Mouse (Mus musculus) adrenal gland, postnatal 10 days (tissue): ENCODE measurements around the gene Psma2. TPM values are rescaled to one million over a fixed set of nuclear protein-coding genes. Genes with fewer than 3 reads are reported as not detected.

Source experiments
- DNase-seq: peaks from one replicate; pipeline ENCODE4 v3.0.0; 2021; ENCODE audit warnings: mixed read lengths
- long read RNA-seq, 2 experiments: library from polyadenylated mRNA; stranded (forward); transcript quantifications; one replicate each; pipeline ENCODE4 v2.0.0; 2021
- total RNA-seq, 2 experiments: library from RNA; stranded (reverse); gene quantifications; 2 replicates each; pipeline ENCODE4 v1.2.3; 2021

Psma2 gene
- total RNA-seq = 10 to 100 TPM; 94.3 to 99.3 TPM
- long read RNA-seq, experiment 1, transcript Psma2-201 (8 exons, 2,911 nt) = major isoform, 271 of 277 reads
- long read RNA-seq, experiment 1, partial matches to known transcripts = 5 of 277 reads
- long read RNA-seq, experiment 1, other reads (novel, unspliced or antisense) = 1 of 277 reads
- long read RNA-seq, experiment 2, transcript Psma2-201 (8 exons, 2,911 nt) = major isoform, 154 of 162 reads
- long read RNA-seq, experiment 2, partial matches to known transcripts = 6 of 162 reads
- long read RNA-seq, experiment 2, other reads (novel, unspliced or antisense) = 2 of 162 reads

DNA sequence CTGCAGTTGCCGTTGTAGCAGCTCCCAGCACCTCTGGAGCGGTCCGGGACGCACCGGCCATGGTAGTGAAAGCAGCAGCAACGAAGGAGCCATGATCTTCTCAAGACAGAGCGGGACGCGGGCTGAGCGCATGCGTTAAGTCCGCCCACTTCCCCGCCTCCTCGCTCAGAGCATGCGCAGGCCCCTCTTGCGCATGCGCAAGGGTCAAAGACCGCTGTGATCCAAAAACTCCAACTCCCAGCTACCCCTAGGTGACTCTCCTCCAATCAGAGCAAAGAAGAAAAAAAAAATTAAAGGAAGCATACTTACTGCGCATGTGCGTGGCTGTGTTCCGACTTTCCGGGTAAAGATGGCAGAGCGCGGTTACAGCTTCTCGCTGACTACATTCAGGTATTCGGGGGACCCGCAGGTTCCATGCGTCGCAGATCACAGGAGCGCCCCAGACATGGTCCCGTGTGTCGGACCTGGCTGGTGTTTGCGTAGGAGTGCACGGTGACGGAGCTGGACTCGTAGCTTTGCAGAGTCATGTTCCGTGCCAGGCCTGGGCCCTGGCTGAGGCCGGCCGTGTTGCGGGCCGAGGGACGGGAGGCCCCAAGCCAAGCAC lies at the start of gene Psma2, which contains the start of gene Mrpl32:
Psma2 (plus strand) TSS at position 315 of the 604 bp plus-strand sequence.
Mrpl32 (minus strand) TSS at position 240 of the 604 bp plus-strand sequence.
- peak; percentile 97 for DNase-seq

DNA sequence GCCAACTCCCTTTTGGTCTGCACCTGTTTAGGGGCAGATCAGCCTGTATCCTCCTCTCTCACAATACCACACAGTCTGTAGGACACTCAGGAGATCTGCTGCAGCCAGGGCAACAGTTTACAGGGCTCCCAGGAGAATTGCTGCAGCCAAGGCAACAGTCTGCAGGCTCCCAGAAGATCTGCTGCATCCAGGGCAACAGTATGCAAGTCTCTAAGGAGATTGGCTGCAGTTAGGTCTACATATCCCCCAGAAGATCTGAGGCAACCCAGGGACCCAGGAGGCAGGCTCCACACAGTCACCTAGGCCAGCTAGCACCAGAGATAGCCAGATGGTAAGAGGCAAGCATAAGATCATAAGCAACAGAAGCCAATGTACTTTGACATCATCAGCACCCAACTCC lies 38.9 kb upstream of the Psma2 start:
- DNase-seq = no peak

DNA sequence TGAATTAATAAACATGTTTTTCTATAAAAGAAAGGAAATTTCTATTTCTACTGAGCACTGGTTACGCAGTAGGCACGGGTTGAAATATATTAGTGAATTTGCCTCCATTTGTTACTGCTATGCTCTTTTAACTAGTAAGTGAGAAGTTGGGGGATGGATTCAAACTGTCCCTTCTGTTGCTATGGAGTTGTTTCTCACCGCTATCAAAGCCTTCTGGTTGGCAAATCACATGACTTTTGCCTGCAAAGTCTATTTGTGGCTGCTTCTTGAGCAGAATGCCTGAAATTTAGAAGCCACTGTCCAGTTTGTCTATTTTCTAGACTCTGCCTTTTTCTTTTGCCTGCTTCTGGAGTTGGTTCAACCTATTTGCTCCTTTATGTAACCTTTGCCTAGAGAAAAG lies 32.6 kb upstream of the Psma2 start:
- no peak for DNase-seq

DNA sequence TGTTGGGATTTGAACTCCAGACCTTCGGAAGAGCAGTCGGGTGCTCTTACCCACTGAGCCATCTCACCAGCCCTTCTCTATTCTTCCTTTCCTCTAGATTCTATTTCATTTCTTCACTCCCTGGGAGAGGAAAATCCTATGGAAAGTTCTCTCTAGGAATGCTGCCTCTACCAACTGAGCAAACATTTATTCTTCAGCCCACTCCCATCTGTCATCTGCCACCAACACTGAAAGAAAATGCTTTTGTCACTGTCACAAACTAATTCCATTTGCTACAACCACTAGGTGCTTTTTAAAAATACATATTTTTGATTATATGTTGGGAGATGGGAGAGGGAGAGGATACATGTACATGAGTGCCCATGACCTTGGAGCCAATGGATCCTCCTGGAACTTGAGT lies 10.3 kb upstream of the Psma2 start:
- DNase-seq = no peak

DNA sequence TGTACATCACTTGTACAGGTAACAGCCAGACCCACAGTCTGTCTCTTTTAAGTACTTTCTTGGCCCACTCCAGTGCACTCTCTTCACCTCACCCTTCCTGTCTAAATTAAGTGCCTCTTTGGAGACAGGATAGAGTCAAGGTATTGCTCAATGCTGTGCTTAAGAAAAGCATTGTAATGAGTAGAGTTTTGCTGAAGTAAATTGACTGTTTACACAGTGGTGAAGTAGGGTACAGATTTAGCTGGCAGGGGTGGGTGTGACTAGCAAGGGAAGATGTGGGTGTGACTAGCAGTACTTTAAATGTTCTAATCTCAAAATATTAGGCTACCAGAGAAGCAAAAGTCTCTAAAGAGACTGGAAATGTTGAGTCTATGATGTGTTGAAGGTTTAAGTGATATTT lies 5.4 kb upstream of the Psma2 start:
- DNase-seq = no peak

DNA sequence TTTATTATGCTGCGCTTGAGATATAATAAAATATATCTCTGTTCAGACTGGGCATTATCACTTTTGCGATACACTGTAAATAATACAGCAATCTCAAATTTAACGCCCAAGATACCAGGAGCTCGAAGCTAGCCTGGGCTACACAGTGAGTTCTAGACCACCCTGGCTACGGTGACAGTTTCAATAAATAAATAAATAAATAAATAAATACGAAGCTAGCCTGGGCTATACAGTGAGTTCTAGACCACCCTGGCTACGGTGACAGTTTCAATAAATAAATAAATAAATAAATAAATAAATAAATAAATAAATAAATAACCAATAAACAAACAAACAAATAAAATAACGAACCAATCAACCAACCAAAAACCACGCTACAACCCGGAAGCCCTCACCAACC lies 577 bp upstream of the Psma2 start:
- no peak for DNase-seq

DNA sequence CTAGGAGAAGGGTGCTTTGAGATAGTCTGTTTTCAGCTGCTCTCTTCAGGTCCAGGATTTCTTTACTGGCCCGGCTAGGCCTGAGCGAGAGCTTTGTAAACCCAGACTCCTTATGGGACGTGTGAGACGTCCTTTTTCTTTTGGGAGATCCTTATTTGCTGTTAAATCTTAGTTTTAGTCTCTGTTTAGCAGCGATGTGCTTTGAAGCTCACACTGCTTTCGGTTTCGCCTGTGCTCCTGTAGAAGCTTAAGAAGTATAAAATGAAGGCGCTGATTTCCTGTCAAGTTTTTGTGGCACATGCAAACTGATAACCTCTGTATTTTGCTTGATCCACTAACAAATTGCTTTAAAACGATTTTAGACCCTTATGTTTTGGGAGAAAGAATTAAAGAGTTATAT lies 513 bp downstream of the Psma2 start:
- DNase-seq = no peak

DNA sequence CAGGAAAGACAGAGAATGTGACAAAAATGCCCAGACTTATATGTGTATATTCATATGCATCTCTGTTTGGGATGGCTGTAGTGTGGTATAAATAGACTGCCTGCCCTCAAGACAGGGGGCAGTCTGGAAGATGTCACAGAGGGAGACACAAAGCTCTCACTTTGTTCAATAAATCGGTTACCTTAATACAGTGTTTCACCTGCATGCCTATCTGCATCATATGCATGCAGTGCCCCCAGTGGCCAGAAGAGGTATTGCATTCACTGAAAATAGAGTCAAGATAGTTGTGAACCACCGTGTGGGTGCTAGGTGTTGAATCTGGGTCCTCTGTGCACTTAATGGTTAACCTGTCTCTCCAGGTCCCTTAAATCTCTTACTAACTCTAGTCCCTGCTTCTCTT lies 5.7 kb downstream of the Psma2 start:
- peak; percentile 80 for DNase-seq

DNA sequence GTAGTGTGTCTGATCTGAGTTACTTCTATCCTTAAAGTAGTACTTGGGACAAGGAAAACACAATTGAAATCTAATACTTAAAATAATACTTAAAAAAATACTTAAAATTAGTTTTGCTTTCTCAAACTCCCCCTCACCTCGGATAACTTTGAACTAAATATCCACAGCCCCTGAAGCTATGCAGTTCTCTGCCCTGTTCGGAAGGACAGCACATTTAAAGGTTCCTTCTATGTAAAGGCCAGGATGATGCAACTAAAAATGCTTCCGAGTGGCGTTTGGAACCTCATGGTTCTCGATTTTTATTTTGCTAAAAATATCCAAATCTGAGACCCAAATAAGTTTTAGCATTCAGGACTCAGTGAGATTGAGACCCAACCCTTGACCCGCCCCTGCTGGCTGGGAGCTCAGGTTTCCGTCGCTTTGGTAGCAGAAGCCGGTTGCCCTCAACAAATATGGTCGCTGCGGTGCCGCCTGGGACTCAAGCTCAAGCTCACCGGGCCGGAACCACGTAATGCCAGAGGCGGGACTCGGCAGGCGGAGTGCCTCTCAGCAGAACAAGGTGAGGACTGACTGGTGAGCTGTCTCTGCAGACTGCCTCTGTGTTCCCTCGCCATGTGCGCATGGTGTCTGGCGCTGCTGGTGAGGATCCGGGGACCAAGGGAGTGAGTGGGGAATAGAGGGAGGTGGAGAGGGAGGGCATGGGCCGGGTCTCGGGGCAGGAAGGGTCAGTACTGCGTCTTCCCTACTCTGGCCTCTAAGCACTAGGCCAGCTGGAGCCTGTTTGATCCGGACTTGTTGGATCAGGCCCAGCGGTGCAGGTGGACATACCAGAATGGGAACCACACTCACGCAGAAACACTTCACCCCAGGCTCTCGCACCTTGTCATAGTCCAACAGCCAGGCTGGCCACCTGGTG lies 16.9 kb downstream of the Psma2 start, which contains the start of gene AW209491:
AW209491 (plus strand) TSS at position 429 of the 916 bp plus-strand sequence.
- DNase-seq = peak; percentile 97

DNA sequence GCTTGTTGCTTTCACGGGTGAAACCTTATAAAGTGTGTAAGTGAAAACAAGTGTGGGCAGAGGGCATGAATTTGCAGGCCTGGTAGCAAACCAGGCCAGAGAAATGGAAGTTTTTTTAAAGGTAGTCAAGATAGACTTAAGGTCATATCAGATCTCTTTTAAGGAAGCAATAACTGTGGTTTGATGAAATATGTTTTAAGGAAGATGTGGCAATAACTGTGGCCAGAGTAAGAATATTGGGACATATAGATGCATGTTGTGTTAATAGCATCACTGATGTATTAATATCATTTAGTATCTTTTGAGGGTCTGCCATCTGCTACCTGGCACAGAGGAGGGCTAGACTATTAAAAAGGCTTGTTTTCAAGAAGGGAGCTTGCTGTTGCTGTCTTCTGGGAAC lies 27.0 kb downstream of the Psma2 start:
- no peak for DNase-seq

DNA sequence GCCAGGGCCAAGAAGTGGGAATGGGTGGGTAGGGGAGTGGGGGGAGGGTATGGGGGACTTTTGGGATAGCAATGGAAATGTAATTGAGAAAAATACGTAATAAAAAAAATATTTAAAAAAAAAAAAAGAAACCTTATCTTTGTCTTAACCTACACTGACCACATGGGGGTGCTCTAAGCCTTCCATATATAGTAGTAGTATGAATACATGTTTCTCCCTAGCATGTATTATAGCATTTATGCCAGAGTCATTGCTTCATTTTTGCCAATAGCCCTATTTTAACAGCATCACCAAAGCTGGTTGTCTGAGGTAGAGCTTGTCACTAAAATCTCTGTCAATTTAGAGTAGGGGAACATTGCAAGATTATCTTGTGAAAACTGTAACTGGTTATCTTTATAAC lies 36.3 kb downstream of the Psma2 start:
- DNase-seq = peak; percentile 30

DNA sequence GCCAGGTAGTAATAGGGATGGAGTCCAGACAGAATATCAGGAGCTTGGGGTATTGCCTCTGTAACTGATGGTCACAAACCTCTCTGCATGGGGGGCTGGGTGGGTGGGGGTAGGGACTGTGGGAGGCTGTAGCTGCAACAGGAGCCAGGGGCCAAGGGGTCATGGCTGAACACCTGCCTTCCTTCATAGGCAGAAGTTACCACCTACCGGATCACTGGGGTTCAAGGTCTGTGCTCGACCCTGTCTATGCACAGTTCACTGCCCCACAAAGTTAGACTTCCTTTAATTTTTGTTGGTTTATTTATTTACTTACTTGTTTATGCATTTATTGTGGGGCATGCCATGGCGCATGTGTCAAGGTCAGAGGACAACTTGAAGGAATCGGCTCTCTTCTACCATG lies 54.1 kb downstream of the Psma2 start:
- no peak for DNase-seq

DNA sequence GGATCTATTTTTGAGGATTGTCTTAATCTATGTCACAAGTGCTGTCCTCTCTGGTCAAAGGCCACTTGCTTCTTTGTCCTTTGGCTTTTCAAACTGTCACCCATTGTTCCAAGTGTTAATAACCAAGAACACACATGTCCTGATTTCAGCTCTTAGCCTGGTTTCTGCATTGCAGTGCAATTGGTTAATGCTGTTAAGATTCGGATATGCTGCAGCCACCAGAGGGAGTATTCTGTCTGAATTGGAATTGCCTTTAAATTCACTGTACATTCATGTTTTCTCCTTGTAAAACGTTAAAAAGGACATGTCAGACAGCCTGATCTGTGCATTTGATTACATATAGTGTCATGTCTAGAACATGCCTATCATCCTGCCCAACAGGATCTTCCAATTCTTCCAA lies 57.3 kb downstream of the Psma2 start:
- DNase-seq = peak; percentile 10

DNA sequence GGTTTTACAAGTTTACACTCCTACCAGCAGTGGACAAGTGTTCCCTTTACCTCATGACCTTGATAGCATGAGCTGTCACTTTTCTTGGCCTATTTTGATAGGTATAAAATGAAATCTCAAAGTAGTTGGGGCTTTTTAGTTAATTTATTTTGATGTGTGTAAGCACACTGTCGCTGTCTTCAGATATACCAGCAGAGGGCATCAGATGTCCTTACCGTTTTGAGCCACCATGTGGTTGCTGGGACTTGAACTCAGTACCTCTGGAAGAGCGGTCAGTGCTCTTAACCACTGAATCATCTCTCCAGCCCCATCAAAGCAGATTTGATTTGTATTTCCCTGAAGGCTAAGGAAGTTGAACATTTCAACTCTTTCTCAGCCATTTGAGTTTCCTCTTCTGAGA lies 75.9 kb downstream of the Psma2 start:
- no peak for DNase-seq

DNA sequence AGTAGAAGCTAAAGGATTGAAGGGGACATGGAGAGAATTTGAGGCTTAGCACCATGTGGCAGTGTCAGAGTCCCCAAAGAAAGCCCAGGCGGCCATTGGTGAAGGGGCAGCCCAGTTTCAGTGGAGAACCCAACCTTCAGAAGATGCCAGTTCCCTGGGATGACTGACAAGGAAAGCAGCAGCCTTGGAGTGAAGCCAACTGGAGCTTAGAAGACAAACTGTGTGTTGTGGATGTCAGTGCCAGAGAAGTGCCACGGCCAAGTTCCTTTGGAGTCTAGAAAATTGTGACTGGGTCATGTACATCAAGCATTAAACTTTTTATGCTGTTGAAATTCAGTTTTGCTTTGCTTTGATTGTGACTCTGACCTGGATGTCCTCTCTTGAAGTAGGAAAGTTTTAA lies 103.8 kb downstream of the Psma2 start:
- DNase-seq = peak; percentile 40

DNA sequence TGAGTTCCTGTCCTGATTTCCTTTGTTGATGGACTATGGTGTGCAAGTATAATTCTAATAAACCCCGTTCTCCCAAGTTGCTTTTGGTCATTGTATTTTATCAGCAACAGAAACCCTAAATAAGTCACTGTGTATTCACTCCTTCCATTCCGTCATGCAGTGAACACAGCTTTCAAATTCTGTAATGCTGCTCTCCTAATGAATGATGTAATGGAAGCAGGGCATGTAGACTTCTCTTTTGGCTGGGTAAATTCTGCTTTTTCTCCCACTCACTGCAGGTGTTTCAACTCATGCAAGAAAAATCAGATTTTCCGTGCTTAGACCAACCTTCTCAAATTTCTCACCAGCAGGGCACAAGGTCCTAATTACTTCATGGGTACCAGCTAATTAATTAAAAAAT lies 104.7 kb downstream of the Psma2 start:
- DNase-seq = no peak

Other genes with a start within 250 kb of the Psma2 start
- 1 to 10 TPM in 1 of 2 experiments, under 1 TPM in 1; 0.81 to 1.3 TPM for gene Hecw1, start 90.0 kb upstream of the Psma2 start, total RNA-seq
- 10 to 100 TPM; 57.5 to 61.1 TPM for gene Mrpl32, start 75 bp upstream of the Psma2 start, total RNA-seq
- gene AW209491, start 16.9 kb downstream of the Psma2 start, total RNA-seq = 10 to 100 TPM; 15.9 to 16.4 TPM